Mouse (Mus musculus) common myeloid progenitor, adult 5-6 weeks (primary cell): ENCODE measurements at regions not wholly inside any gene's neighbourhood (a gene's known extent, or its start where the extent isn't known, plus 50 kb on each side); places are given as distances from the start of the nearest gene placed in this dataset.

ENCODE experiments used
- ATAC-seq: replicated peaks from 2 replicates; pipeline ENCODE4 v1.8.0; 2016; ENCODE audit warnings: low read depth, mild to moderate bottlenecking, moderate TSS enrichment, inconsistent platforms; ENCODE audit not compliant: poor library complexity, severe bottlenecking

DNA sequence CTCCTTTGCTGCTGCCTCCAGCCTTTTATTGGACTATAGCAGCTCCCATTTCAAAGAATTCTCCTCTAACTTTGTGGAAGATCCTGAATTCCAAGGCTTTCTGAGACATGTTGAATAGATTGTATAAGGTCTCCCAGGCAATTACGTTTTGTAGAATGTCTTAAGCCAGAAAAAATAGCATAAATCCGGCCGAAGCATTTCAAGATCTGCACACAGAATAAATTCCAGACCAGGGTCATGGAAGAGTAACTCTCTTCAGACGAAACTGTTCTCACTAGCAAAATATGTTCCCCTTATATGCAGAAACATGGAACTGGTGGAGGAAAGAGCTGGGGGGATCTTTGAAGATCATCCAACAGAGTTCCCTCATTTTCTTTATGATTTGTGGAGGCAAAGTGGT, 259.5 kb downstream of the Pmp22 start:
- ATAC-seq = no peak

- no peak for ATAC-seq
Measured at GRCm38 (mm10) chr11:63391478-63391877, 262.7 kb downstream of the Pmp22 start.

DNA sequence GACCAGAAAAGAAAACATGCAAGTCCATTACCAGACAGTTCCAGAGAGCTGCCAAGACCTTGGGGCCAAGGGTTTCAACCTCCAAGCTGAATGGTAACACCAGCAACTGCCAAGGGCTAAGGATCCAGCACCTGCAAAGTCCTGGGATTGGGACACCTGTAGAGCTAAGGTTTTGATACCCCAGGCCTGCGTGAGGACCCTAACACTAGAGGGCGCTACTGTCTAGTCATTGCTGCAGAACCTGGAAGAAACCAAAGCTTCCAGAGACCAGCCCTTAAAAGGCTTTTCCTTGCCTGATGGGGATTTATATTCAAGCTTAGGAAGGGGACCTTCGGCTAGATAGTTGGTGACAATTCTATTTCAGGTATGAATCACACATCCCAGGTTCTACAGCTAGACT, 263.6 kb downstream of the Pmp22 start:
- ATAC-seq = no peak

- ATAC-seq = no peak
Measured at GRCm38 (mm10) chr11:63394201-63394600, 265.4 kb downstream of the Pmp22 start.

DNA sequence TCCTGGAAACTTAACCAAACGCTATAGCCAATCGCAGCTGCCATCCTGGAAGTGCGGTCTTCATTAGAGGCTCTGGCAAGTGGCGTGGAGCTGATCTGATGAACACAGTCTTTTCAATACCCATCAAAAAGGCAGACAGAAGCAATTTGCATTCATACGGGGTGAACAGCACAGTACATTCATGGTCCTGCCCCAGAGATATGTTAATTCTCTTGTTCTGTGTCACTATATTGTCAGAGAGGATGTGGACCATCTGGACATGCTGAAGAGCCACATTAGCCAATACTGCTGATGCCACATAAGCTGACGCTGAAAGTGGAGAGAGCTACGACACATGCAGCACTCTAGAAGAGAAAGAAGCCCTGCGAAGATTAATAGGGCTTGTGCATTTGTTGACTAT, 267.6 kb downstream of the Pmp22 start:
- no peak for ATAC-seq

GRCm38 (mm10) chr11:63402741-63403140, 274.0 kb downstream of the Pmp22 start:
- no peak for ATAC-seq

- peak; percentile 78; the same call in 1 of the 2 replicates for ATAC-seq
Measured at GRCm38 (mm10) chr11:63404719-63405118, 275.9 kb downstream of the Pmp22 start.

DNA sequence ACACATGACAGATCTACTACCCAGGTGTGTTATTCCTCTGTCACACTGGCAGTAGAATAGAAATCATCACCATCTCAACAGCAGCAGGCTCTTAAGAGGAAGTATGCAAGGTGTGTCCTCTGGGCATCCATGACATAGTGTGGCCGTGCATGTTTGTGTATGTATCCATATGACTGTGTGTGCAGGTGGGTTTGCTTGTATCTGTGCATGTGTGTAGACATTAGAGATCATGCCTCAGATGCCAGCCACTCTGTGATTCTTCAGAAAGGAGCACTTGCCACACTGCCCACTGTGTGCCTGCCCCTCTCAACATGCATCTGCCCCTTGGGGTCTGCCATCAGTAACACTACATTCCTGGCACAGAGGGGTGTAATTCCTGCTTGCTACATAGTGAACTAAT, 280.6 kb downstream of the Pmp22 start:
- ATAC-seq = no peak

- no peak for ATAC-seq
Measured at GRCm38 (mm10) chr11:63410921-63411320, 282.1 kb downstream of the Pmp22 start.

- ATAC-seq = no peak
Measured at GRCm38 (mm10) chr11:63412364-63412991, 283.7 kb downstream of the Pmp22 start.

- no peak for ATAC-seq
Measured at GRCm38 (mm10) chr11:63413106-63413505, 284.3 kb downstream of the Pmp22 start.

- no peak for ATAC-seq
Measured at GRCm38 (mm10) chr11:63413621-63414020, 284.8 kb downstream of the Pmp22 start.

DNA sequence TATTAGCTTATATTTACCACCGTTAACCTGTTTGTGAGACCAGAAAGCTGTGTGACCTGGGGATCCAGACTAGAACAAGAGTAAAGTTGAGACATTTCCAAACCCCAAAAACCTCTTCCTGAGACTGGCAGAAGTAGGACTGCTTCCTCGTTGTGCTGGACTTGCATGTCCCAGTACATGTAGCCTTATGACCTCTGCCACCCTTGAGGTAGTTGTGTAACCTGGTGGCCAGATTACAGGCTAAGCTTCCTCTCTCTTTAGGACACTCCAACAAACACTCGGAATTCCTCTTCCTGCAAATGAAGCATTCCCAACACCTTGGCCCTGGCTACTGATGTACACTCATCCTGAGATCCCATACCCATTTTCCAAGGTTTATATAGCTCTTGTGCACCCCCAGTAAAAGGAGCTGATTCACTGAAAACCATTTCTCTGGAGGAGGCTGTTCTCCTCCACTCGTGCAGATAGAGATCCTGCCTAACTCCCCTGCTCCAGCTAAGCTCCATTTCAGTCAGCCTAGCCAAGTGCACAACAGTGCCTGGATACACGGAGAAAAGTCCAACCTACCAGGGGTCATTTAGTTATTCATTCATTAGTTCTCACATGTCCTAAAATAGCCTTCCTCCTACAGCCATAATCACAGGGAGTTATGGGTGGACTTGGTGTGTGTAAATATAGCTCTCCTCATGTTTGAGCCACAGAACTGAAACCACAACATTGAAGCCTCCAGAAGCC, 289.4 kb downstream of the Pmp22 start:
- ATAC-seq = no peak

- ATAC-seq = no peak
Measured at GRCm38 (mm10) chr11:63420341-63420740, 291.6 kb downstream of the Pmp22 start.

- ATAC-seq = no peak
Measured at GRCm38 (mm10) chr11:63422069-63422468, 293.3 kb downstream of the Pmp22 start.

DNA sequence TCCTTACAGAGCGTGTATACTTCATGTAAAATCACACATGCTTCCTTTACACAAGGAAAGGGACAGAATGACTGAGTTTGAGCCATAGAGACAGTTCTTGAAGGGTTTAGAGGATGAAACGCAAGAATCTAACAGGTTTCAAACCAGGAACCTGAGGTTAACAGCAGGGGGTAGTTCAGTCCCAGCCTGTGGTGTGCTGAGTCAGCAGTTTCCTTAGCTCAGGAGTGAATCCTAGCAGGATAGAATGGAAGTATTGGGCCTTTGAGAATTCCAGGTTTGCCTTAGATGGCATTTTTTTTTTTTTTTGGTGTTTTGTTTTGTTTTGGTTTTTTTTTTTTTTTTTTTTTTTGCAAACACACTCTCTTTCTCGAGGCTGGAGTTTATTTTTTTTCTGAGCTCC, 295.5 kb downstream of the Pmp22 start:
- ATAC-seq = no peak

GRCm38 (mm10) chr11:63425741-63426140, 297.0 kb downstream of the Pmp22 start:
- ATAC-seq = no peak

- ATAC-seq = no peak
Measured at GRCm38 (mm10) chr11:63453786-63454185, 325.0 kb downstream of the Pmp22 start.

GRCm38 (mm10) chr11:63454910-63455531, 326.2 kb downstream of the Pmp22 start:
- no peak for ATAC-seq

DNA sequence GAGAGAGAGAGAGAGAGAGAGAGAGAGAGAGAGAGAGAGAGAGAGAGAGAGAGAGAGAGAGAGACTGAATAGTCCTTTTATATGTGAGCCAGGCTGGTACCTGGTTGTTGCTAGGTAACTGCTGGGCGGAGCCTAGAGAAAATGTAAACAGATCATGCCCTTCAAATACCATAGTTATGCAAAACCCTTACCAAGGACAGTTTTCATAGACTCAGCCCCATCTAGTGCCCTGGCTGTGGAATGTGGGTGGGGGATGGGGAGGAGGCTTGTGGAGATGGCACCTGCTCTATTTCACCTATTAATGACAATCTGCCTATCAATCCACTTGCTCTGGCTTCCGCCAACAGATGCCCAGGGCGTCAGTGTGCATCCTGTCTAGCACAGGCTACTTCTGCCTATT, 327.6 kb downstream of the Pmp22 start:
- ATAC-seq = no peak

DNA sequence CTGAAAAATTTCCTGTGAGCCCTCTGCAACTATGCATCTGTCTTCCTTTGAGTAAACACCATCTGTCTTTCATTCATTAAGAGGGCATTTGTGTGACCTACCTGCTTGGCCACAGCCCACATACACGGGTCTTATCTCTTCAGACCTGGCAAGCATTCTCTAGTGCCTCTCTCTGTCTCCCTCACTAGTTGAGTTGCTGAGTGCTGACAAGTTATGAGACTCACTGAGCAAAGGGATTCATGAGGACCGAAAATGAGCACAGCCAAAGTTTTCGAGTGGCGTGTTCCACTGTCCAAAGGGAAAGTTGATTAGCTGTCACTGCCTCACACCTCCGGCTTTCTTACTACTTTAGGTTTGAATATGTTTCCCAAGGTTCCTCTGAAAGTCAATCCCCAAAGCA, 328.5 kb downstream of the Pmp22 start:
- ATAC-seq = no peak
